Mouse (Mus musculus) c-Kit-positive CD71-negative TER-119-negative erythroid progenitor cells, embryonic 14.5 days (primary cell): Measurements from ENCODE around the gene Taf15.

Experiments used
- DNase-seq: peaks from one replicate; pipeline ENCODE4 v3.0.0-alpha.2; 2013; ENCODE audit warnings: low read depth

Gene Taf15

DNA sequence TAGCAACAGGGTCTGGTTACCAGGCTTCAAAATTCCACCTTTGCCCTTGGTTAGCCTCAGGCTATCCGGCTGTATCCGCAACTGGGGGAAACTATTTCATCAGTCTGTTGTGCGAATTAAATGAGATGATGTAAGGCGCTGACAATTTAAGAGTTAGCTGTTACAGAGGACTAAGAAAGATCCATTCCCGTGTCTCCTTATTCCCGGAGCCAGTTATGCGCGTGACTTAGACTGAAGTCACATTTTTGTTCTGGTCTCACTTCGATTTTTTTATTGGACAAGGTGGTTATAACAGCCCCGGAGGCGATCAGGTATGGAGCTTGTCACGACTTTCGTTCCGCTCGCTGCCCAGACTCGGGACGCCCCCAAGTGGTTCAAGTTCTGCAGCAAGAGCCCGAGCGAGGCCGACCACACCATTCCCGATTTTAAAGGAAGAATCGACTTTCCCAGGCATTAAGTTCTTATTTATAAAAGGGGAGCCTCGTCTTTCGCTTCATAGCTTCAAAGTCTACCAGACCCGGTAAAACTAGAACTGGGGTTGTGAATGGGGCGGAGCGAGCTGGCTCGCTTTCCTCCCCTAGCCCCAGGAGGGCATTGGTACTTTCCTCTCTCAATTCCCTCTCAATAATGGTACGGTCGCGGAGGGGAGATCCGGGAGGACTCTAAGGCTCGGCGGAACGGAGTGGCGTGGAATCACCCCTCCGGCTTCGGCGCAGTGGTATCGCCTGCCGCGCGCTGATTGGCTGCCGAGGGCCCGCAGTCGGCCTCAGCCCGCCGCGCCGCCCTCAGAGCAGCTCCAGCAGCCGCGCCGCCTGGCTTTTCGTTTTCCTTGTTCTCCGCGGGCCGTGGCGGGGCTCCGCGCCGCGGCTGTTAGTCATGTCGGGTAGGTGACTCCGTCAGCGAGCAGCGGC, at the start of gene Taf15:
TSS of gene Taf15 (plus strand) at position 763 of the 911 bp plus-strand sequence.
- peak; percentile 99 for DNase-seq

DNA sequence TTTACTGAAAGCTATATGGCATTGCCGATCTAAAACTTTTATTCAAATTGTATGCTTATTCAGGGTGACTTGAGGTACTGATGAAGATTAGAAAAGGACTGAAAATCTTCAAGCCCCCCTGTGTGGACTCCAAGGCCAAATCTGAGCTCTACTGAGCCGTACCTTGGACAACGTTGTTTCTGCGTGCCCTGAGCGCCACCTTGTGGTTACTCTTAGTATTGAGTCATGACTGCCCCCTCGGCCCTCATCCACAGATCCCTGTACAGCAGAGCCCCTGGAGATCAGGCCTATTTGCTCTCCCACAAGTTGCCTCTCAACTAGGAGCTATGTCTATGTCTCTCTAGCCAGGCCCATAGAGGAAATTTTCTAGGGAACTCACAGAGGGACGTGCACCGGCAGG, 48.2 kb upstream of the Taf15 start:
- DNase-seq: peak; percentile 62

DNA sequence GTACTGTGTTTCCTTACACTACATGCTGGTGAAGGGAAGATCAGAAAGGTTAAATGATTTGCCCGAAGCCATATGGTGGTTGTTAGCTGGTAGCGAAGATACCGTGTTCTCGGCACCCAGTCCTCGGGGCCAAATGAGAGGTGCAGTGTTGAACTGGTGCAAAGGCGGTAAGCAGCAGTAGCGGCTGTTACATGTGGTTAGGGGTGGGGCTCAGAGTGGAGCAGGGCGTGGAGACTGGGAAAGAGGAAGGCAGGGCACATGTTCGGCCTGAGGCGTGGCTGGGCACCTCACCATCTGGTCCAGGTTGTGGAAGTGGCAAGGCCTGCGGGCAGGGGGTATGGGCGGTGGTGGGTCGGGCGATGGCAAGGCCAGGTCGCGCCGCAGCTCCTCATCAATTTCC, 45.9 kb upstream of the Taf15 start:
- DNase-seq: no peak

DNA sequence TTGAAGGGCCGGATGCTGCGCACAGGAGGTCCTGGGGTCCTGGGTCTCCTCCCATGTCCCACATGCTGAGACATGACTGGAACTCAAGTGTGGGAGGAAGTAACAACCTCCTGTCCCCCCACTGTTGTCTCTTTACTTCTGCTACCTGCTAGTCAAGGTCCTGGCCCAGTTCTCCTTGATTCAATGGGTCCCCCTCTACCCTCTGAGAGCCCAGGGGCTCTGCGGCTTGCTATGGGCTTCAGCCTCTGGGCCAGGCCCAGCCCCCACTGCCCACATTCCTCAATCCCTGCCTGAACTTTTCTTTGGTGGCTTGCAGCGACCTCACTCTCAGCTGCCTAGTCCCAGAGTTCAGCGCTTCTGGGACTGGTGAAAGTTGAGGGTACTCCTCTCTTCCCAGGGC, 43.5 kb upstream of the Taf15 start, which contains the start of gene Gas2l2:
TSS of gene Gas2l2 (minus strand) at position 101 of the 400 bp plus-strand sequence.
- no peak for DNase-seq

DNA sequence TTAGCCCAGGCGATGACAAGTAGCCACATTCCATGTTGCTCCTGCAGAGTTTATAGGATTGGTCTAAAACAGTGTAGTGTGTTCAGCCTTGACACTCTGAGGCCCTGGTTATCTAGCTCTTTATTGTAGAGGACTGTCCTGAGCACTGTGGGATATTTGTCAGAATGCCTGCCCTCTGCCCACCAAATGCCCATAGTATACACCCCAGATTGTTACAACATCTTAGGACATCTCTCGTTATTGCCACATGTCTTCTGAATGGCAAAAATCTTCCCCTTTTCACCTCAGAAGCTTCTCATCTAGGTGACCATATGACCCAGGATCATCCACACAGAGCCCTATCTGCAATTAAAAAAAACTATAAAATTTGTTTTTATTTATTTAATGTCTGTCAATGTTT, 40.4 kb upstream of the Taf15 start:
- DNase-seq: no peak

DNA sequence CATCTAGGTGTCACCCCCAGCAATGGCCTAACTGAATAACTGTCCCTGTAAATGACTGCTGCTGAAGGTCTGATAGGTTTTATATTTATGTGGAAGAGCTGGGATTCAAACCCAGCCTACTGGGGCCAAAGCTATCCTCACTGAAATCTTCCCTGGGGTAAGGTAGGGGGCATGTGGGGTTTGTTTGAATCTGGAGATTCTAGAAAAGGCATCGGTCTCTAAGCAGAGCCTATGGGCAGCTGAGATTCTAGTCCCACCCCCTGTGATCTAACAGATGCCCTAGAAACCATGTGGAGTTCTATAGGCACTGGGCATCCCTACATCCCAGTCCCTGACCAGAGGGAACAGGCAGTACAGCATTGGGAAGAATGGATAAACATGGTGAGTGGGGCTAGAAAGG, 35.5 kb upstream of the Taf15 start, which contains the start of gene 1700020L24Rik:
TSS of gene 1700020L24Rik (plus strand) at position 301 of the 400 bp plus-strand sequence.
- DNase-seq: no peak

DNA sequence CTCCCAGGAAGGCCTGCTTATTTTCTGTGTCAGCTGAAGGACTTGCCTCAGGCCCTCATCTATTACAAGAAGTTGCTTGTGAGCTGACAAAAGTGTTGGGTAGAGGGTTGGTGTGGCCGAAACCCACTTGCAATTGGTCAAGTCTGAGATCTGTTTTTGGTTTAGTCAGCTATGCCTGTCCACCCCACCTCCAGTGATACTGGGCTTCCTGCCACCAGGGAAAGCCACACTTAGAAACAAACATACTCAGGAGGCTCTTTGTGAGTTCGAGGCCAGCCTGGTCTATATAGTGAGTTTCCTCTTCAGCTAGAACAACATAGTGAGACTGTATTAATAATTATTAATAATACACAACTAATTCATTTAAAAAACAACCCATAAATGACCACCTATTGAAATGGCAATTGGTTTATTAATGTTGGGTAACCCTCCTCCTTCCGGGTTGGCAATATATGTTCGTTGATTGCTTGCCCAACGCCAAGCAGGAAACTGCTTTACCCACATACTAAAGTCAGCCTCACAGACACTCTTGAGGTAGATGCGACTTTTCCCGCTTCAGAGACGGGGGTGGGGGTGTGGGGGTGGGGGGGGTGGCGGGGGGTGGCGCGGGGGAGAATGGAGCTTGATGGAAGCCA, 33.3 kb upstream of the Taf15 start:
- DNase-seq: no peak

DNA sequence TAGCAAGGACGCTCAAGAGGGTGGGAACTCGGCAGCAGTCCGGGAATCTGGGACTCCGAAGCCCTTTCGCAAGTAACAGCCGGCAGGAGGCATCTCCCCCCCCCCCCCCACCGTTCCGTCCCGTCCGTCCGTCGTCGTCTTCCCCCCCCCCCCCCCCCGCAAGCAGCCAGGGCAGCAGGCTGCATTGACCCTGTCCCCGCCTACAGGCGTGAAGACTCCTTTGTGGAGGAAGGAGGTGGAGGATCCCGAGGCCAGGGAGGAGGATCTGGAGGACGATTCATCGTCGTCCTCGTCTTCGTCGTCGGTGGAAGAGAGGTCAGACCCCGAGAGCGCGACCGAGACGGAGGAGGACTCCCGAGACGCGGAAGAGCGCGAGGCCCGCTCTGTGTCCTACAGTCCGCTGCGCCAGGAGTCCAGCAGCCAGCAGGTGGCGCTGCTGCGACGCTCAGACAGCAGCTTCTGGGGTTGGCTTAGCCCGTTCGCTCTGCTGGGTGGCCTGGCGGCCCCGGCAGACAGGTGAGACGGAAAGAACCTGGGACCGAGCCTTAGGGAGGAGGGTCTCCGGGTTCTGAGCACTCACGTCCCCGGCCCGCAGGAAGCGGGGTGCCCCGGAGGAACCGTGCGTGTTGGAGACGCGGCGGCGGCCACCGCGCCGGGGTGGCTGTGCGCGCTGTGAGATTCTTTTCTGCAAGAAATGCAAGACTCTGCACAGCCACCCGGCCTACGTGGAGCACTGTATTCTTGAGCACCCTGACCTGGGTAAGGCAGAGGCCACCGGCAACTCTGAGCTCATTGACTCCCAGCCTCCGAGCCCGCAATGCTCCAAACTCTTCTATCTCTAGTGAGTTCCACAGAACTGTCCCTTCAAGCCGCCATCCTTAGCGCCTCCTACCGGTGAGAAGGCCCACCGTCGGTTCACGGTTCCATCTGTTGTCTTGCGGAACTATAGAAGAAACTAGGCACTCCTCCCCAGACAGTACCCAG, 32.5 kb upstream of the Taf15 start:
- DNase-seq: peak; percentile 95

DNA sequence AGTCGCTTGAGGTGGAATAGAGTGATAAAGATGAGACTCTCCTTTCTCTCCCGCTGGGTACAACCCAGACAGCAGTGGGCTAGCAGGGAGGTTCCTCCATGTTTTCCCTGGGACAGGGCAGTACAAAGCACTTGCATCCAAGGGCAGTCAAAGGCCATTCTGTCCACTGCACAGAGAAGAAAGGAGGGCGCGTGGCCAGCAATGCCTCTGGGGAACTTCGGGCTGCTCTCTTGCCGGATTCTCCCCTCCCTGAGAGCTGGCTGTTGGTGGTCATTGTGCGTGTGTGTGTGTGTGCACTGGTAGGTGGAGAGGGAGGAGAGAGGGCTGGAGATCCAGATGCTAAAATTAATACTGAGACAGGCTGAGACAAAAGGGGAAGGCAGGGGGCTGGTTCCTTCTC, 31.7 kb upstream of the Taf15 start:
- no peak for DNase-seq

DNA sequence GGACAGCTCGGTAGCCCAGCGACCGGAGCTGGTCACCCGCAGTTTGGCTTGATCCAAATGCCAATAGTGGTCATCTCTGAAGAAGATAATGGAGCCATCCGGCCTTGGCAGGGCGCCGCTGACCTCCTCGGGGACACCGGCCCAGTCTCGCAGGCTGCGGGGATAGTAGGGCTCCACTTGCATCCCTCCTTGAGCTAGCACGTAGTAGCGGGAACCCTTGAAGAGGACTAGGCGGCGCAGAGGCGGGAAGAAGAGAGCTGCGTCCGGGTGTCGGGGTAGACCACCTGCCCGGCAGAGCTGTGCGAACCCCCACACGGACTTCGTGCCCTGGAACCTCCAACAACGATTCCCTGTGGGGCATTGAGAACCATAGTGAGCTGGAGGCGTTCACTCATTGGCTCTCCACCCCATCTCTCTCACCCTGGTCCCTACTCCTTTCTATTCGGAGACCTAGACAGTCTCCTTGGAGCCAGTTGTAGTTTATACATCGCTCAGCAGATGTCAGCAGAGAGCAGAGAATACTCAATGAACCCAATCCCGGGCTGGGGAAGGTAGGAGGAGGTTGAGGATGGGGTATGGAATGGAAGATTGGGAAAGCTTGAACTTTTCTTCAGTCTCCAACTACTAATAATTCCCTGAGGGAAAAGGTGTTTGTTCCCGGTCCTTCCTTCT, 30.2 kb upstream of the Taf15 start:
- DNase-seq: peak; percentile 77

DNA sequence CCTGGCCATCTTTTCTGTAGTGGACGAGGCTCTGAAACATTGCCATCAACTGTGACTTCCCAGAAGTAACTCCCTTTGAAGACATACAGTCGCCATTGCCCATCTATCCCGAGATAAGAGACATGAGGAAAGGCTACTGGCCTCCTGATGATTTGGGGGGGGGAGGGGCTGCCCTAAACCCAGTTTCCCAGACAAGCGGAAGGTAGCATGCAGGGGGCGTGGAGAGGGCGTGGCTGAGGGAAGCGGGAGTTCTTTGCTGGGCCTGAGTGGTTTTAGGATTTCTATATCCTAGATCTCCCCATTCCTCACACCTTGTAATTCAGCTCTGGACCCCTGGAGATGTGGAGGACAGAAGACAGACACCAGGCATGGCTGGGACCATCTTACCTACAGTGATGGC, 29.1 kb upstream of the Taf15 start:
- no peak for DNase-seq

DNA sequence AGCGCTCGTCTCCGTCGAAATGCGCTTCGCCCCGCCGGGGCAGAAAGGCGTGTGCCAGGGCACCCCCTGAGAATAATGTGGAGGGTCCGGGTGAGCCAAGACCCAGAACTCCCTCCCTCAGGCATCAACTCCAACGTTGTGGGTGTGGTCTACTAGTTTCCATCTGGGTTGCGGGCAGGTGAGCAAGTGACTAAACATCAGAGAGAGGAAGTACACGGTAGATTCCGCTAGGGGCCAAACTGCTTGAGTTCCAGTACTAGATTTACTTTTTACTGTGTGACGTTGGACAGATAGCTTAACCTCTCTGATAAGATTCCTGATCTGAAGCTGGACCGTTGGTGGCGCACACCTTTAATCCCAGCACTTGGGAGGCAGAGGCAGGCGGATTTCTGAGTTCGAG, 27.9 kb upstream of the Taf15 start:
- no peak for DNase-seq

DNA sequence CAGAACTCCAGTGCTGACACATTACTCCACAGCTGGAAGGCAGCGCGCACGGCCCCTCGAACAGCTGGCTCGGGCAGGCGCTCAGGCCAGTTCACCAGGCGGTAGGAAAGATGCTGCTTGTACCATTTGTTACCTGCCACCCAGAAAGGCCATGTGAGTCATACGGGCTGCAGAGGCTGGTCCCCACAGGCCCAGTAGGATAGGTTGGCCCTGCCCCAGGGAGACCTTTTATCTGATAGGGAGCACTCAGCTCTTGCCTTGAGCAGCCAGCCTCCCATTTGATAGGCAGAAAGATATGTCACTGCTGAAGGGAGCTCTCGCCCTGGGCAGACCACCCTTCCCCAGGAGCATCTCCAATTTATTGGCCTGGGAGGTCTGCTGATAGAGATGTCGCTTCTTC, 25.3 kb upstream of the Taf15 start:
- no peak for DNase-seq

DNA sequence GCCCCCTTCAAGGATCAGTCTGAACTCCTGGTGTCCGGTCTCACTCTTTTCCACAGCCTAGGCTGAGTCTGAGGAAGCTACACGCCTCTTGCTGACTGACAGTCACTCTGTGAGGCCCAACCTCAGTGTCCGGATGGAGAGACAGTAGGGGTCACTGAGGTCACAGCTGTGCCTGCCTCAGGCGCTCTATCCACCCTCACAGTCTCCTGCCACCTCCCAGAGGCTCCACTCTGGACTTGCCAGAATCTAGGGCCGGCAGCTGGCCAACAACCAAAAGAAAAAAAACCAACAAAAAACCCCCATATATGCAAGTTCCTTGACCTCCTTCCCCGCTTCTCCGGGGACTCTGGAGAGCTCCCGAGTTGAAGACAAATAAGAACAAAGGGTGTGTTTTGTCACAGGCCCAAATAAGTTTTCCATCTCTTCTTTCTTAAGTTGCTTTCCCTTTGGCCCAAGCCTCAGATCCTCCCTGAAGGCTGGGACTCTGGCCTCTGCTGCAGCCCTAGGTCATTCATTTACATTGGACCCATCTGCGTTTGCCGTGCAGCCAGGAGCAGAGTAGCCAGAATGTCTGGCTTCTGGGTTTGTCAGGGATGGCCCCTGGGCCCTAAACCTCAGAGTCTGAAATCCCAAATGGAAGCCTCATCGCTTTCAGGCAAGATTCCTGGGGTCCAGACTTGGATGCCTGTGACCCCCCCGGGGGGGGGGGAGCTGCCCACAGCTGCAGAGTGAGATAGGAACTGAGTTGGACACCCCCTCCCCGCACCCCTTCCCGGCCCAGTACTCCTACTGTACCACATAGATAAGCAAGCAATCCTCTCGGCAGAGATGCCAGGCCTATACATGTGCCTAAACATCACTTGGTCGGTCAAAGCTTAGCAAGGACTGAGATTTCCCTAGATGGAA, 24.6 kb upstream of the Taf15 start:
- DNase-seq: no peak

DNA sequence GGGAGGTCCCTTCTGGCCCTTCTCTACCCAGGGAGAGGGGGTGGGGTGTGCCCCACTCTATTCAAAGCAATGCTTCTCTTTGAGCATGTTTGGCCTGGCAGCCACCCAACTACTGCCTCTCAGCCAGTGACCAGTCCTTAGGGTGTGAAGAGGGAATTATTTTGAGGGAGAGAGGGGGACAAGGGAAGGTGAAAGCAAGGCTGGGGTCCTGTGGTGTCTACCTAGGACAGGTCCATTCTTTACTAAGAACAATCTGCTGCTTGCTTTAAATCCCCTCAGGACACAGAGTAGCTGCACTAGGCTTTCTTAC, 24.0 kb upstream of the Taf15 start:
- DNase-seq: no peak

DNA sequence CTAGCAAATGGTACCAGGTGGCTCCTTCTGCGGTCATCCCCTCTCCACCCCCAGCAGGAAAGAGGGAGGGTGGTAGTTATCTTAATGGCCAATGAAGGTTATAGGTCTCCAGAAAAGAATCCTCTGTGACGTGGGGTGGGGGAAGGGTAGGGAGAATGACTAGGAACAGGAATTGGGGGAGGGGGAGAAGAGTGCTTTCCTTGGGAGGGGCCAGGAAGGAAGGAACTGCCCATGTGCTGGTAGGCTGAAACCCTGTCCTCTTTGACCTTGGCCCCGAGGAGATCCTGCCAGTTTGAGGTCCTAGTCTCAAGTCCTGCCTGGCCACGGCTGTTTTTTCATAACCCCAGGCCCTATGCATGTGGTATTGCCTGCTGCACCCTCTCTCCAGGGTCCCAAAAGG, 23.6 kb upstream of the Taf15 start:
- no peak for DNase-seq

DNA sequence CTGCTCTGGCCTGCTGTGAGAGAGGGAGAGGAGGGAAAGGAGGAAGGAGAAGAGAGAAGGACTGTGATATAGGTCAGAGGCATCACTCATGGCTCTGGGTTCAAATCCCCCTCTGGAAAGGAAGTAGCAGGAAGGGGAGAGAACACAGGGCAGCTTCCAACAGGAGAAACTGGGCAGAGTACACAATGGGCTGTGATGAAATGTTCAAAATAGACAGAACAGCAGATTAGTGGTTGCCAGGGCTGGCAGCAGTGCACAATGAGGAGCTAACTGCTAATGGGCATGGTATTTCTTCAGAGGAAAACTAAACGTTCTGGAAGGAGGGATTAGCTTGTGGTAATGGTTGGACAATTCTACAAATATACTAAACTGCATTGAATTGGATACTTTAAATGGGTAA, 22.3 kb upstream of the Taf15 start:
- no peak for DNase-seq

DNA sequence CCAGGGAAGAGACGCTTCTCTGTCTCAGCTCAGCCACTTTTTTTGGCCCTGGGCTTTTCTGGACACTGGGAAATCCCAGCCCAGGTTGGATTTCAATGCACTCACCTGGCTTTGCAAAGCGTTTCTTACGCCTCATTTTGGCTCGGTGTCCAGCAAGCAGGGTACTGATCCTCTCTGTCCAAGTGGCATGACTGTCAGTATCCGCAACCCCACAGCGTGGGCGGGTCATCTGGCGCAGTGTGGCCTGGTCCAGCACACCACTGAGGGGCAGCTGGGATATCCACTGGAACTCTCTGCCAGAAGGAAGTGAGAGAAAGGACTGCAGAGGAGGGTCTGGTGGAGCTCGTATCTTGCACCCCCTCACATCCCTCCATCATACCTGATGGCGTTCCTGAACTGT, 21.6 kb upstream of the Taf15 start:
- no peak for DNase-seq

DNA sequence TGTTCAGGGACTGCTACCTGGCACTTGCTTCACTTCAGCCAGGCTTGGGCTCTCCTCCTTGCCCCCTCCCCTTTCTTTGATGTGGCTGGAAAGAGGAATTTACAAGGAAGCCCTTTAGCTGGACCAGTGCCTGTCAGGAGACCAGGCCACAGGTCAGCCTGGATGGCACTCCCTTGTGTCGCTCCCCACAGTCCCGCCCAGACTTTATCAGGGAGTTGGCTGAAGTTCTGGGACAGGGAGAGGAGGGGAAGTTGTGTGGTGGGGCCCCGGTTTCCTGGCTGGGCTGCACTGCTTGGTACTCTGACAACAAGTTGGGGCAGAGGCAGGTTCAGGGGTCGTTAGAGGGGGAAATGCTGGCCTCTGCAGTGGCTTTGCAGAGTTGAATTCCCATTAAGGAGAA, 18.3 kb upstream of the Taf15 start:
- no peak for DNase-seq

DNA sequence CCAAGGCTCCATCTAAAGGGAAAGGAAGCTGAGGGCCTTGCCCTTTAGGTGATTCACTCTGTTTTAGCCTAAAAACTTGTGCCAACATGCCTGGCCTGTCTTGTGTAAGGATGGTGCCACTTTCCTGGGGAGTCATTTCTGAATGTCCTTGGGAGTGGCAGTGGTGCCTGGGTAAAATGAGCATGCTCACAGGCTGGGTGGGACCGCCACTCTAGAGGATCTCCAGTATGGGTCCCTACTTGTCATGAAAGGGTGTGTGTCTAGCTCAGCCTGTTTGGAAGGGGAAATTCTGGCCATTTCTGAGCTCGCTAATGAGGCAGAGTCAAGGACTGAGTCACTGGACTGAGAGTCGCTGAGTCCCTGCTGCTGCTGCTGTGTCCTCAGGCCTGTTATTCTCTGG, 17.3 kb upstream of the Taf15 start:
- no peak for DNase-seq

DNA sequence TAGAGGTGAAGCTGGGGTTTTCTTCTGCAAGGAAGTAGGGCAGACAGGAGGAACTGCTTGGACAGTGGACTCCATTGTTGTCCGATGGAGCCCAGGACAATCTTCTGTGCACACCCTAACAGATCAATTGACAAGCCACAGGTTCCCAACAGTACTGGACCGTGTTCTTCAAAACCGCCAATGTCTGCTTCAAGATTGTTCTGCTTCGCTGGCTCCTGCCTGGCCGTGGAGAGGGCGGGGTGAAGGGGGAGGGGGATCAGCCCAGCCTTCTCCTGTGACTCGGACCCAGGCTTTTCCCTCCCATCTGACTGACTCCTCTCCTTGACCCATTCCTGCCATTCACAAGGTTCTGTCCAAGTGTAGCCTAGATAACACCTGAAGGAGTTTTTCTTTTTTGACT, 15.6 kb upstream of the Taf15 start:
- no peak for DNase-seq
